Mouse (Mus musculus) adipose tissue, adult 10 weeks (tissue): ENCODE data around the gene H2-M10.4. TPM values are rescaled to one million over a fixed set of nuclear protein-coding genes. Genes with fewer than 3 reads are reported as not detected.

Source experiments
- polyA plus RNA-seq: library from polyadenylated mRNA; stranded (reverse); fragments of 350-450 nt; fragmentation: Illumina TruSeq; extraction: RNeasy Lipid Tissue Mini Kit (QIAGEN cat#74804); gene quantifications from one replicate; pipeline ENCODE4 v1.2.3, GENCODE M21; 2014; ENCODE audit warnings: low read depth, low replicate concordance

The H2-M10.4 gene
- polyA plus RNA-seq: not detected

GRCm38 (mm10) chr17:36462234-36462633 is at the start of gene H2-M10.4:
TSS of gene H2-M10.4 (minus strand) at chr17:36462334.

Other genes with a start within 250 kb of the H2-M10.4 start
- gene Rpp21, start 204.3 kb downstream of the H2-M10.4 start, polyA plus RNA-seq: 39.0 TPM
- gene Trim39, start 190.1 kb downstream of the H2-M10.4 start, polyA plus RNA-seq: 29.8 TPM
- gene H2-M10.2, start 175.8 kb downstream of the H2-M10.4 start, polyA plus RNA-seq: not detected
- not detected for gene H2-M10.1, start 136.2 kb downstream of the H2-M10.4 start, polyA plus RNA-seq
- gene H2-M10.3, start 93.9 kb downstream of the H2-M10.4 start, polyA plus RNA-seq: not detected
- gene H2-M11, start 84.7 kb upstream of the H2-M10.4 start, polyA plus RNA-seq: not detected
- not detected for gene H2-M9, start 180.3 kb upstream of the H2-M10.4 start, polyA plus RNA-seq
- not detected for gene H2-M1, start 209.9 kb upstream of the H2-M10.4 start, polyA plus RNA-seq